ENCODE assay signal across 13 mouse cellular contexts in the genomic region with DNA sequence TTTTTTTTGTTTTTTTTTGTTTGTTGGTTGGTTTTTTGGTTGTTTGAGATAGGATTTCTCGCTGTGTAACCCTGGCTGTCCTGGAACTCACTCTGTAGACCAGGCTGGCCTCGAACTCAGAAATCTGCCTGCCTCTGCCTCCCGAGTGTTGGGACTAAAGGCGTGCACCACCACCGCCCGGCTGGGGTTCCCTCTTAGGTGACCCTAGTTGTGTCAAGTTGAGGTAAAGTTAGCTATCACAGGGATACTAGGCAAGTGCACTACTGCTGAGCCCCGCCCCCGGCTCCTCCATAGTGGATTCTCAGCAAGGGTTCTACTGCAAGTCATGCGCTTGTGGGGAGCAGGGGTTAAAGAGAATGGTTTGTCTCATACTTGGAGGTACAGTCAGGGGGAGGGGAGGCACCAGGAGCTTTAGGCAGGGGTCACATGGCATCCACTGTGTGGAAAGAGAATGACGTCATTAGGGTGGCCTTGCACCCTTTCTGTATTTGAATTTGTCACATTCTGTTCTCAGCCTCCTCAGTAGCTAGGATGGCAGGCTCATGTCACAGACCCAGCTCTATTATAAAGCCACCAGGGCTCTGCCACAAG. TPM values are rescaled to one million over a fixed set of nuclear protein-coding genes. Genes with fewer than 3 reads are reported as not detected.
DNase-seq lines count a peak whose midpoint lies in the region; ATAC-seq and TF ChIP-seq lines count a peak whose summit lies in the region.
"Had no signal": no experiment of that assay in that cellular context is flagged by ENCODE, and none has a peak within 500 bp of the region (broad histone marks: within the 10 kb centered on the region; RNA-seq: fewer than 3 reads in every experiment).

No protein-coding gene starts in this region.

- TF ChIP-seq POLR2A in testis, adult 2 months (IDR thresholded peaks at IDR 0.05; ENCODE audit: control insufficient read depth, low read depth, low read length), result no peak
- TF ChIP-seq POLR2A in embryonic fibroblast, embryonic 13.5 days (IDR thresholded peaks at IDR 0.05; ENCODE audit: low read depth, low read length), result no peak

- H3K9me3 ChIP-seq in hindbrain, embryonic 13.5 days, result no peaks in the 10 kb centered on the region
- H3K9me3 ChIP-seq in hindbrain, embryonic 12.5 days (replicated peaks), result no peaks in the 10 kb centered on the region
- H3K9me3 ChIP-seq in stomach, postnatal 0 days (ENCODE audit: control insufficient read depth, low read length), result no peaks in the 10 kb centered on the region
- H3K9me3 ChIP-seq: hindbrain, embryonic 10.5 days; limb, embryonic 15.5 days had no signal

- H3K9ac ChIP-seq in hindbrain, embryonic 13.5 days, result no peak overlapping the region
- H3K9ac ChIP-seq in hindbrain, embryonic 12.5 days, result no peak overlapping the region
- no peak overlapping the region for H3K9ac ChIP-seq in stomach, postnatal 0 days (ENCODE audit: low read length)
- H3K9ac ChIP-seq: limb, embryonic 15.5 days had no signal

- TF ChIP-seq CTCF in testis, adult 2 months (IDR thresholded peaks at IDR 0.05; ENCODE audit: control insufficient read depth, insufficient read depth, insufficient replicate concordance, low read depth, low read length), result no peak
- TF ChIP-seq CTCF in embryonic fibroblast, embryonic 13.5 days (IDR thresholded peaks at IDR 0.05; ENCODE audit: borderline replicate concordance, insufficient read depth, low read length), result no peak
- no peak for TF ChIP-seq CTCF in stomach, postnatal 0 days (IDR thresholded peaks at IDR 0.05; ENCODE audit: low read depth)

- ATAC-seq in hindbrain, embryonic 13.5 days (ENCODE audit: low FRiP score), result no peak
- ATAC-seq in hindbrain, embryonic 12.5 days (ENCODE audit: low FRiP score), result no peak
- peak; percentile 27; the same call in 1 of the 2 replicates for ATAC-seq in stomach, postnatal 0 days (ENCODE audit: low FRiP score, low TSS enrichment)

- H3K36me3 ChIP-seq in hindbrain, embryonic 13.5 days, result 0 out of 2 replicates have a peak, but pooled peaks cover 3% of the 10 kb centered on the region
- H3K36me3 ChIP-seq in hindbrain, embryonic 12.5 days, result no peaks in the 10 kb centered on the region; the same call in 1 of the 2 replicates
- H3K36me3 ChIP-seq in testis, adult 2 months (ENCODE audit: control insufficient read depth, insufficient read depth, low read length), result no peaks in the 10 kb centered on the region
- no peaks in the 10 kb centered on the region for H3K36me3 ChIP-seq in stomach, postnatal 0 days (ENCODE audit: control insufficient read depth, insufficient read depth, low read length)

- no peak overlapping the region for H3K4me3 ChIP-seq in hindbrain, embryonic 13.5 days
- H3K4me3 ChIP-seq in hindbrain, embryonic 12.5 days, result no peak overlapping the region
- H3K4me3 ChIP-seq in testis, adult 2 months (ENCODE audit: control insufficient read depth, low read depth, low read length), result no peak overlapping the region
- no peak overlapping the region for H3K4me3 ChIP-seq in embryonic fibroblast, embryonic 13.5 days (ENCODE audit: insufficient read depth, low read length)
- H3K4me3 ChIP-seq in stomach, postnatal 0 days (ENCODE audit: low read depth, low read length), result no peak overlapping the region
- H3K4me3 ChIP-seq: erythroblast, embryonic 14.5 days; hindbrain, embryonic 10.5 days; limb, embryonic 15.5 days had no signal

- TF ChIP-seq EP300 in stomach, postnatal 0 days (optimal IDR thresholded peaks at IDR 0.05), result no peak

- DNase-seq in testis, postnatal 14 days (ENCODE audit: low spot score), result no peak
- DNase-seq in stomach, postnatal 0 days (ENCODE audit: low spot score), result no peak
- DNase-seq in cerebellum, postnatal 4 days (ENCODE audit: low spot score in 2 of 2), result no peak
- DNase-seq in embryo, embryonic 10.5 days (ENCODE audit: low spot score), result no peak
- DNase-seq: kidney, postnatal 14 days; midbrain, embryonic 14.5 days had no signal

- 0 out of 2 replicates have a peak overlapping the region, but pooled peaks have one; percentile 15 for H3K27ac ChIP-seq in hindbrain, embryonic 13.5 days
- no peak overlapping the region for H3K27ac ChIP-seq in hindbrain, embryonic 12.5 days
- H3K27ac ChIP-seq in testis, adult 2 months (ENCODE audit: control insufficient read depth, insufficient read depth, low read depth, low read length), result peak overlapping the region; percentile 69
- peak overlapping the region; percentile 39; the same call in 1 of the 2 replicates for H3K27ac ChIP-seq in embryonic fibroblast, embryonic 13.5 days (ENCODE audit: insufficient read depth, low read length)
- no peak overlapping the region for H3K27ac ChIP-seq in stomach, postnatal 0 days (replicated peaks)
- H3K27ac ChIP-seq: hindbrain, embryonic 10.5 days; limb, embryonic 15.5 days had no signal

- H3K27me3 ChIP-seq in hindbrain, embryonic 13.5 days, result no peaks in the 10 kb centered on the region
- H3K27me3 ChIP-seq in hindbrain, embryonic 12.5 days, result no peaks in the 10 kb centered on the region
- no peaks in the 10 kb centered on the region for H3K27me3 ChIP-seq in testis, adult 2 months (ENCODE audit: control insufficient read depth, insufficient read depth, low read length)
- no peaks in the 10 kb centered on the region for H3K27me3 ChIP-seq in stomach, postnatal 0 days (ENCODE audit: control insufficient read depth, insufficient read depth, low read length)
- H3K27me3 ChIP-seq: limb, embryonic 15.5 days had no signal

- 91% methylated on average over 10 of the region's 10 CpGs for WGBS in hindbrain, embryonic 13.5 days
- WGBS in hindbrain, embryonic 12.5 days, result 85% methylated on average over 10 of the region's 10 CpGs
- 88% methylated on average over 10 of the region's 10 CpGs for WGBS in stomach, postnatal 0 days

- no peak overlapping the region for H3K4me2 ChIP-seq in hindbrain, embryonic 13.5 days
- no peak overlapping the region for H3K4me2 ChIP-seq in hindbrain, embryonic 12.5 days (replicated peaks)
- H3K4me2 ChIP-seq in stomach, postnatal 0 days (replicated peaks; ENCODE audit: low read depth), result no peak overlapping the region
- H3K4me2 ChIP-seq: limb, embryonic 15.5 days had no signal

- H3K4me1 ChIP-seq in hindbrain, embryonic 13.5 days (replicated peaks), result peaks cover 21% of the 10 kb centered on the region
- H3K4me1 ChIP-seq in hindbrain, embryonic 12.5 days, result peaks cover 18% of the 10 kb centered on the region
- peaks cover 7% of the 10 kb centered on the region for H3K4me1 ChIP-seq in testis, adult 2 months (ENCODE audit: control insufficient read depth, insufficient read depth, low read length)
- peaks cover 19% of the 10 kb centered on the region for H3K4me1 ChIP-seq in embryonic fibroblast, embryonic 13.5 days (ENCODE audit: control insufficient read depth, insufficient read depth, low read length)
- H3K4me1 ChIP-seq in stomach, postnatal 0 days (replicated peaks; ENCODE audit: control insufficient read depth, insufficient read depth), result no peaks in the 10 kb centered on the region

RNA-seq across cellular contexts. Expression of a gene that starts 9.3 kb away (rescaled TPM):
- polyA plus RNA-seq in hindbrain, embryonic 13.5 days (2015; fragmentation: Nextera tagmentation; extraction: Ambion mirVana), result 68.1 and 73.8 TPM in 2 replicates
- 86.8 and 93.2 TPM in 2 replicates for polyA plus RNA-seq in hindbrain, embryonic 12.5 days (2016; fragmentation: Nextera tagmentation; extraction: Ambion mirVana)
- polyA plus RNA-seq in testis, adult 2 months (2012; rRNA removed), result 35.1 and 47.1 TPM in 2 replicates
- polyA plus RNA-seq in embryonic fibroblast, embryonic 13.5 days (2011; ENCODE audit: insufficient read length, low read depth, missing spikeins), result 115 and 125 TPM in 2 replicates
- 55.2 and 62.6 TPM in 2 replicates for polyA plus RNA-seq in stomach, postnatal 0 days (2015; fragmentation: Nextera tagmentation; extraction: Ambion mirVana)

RNA-seq across cellular contexts. Expression of a gene that starts 17.7 kb away (rescaled TPM):
- polyA plus RNA-seq in hindbrain, embryonic 13.5 days (2015; fragmentation: Nextera tagmentation; extraction: Ambion mirVana), result 0.62 and 0.71 TPM in 2 replicates
- 3.2 and 7.6 TPM in 2 replicates for polyA plus RNA-seq in hindbrain, embryonic 12.5 days (2016; fragmentation: Nextera tagmentation; extraction: Ambion mirVana)
- 3.0 and 3.8 TPM in 2 replicates for polyA plus RNA-seq in testis, adult 2 months (2012; rRNA removed)
- polyA plus RNA-seq in embryonic fibroblast, embryonic 13.5 days (2011; ENCODE audit: insufficient read length, low read depth, missing spikeins), result not detected in 2 replicates
- polyA plus RNA-seq in stomach, postnatal 0 days (2015; fragmentation: Nextera tagmentation; extraction: Ambion mirVana), result 84.9 and 90.6 TPM in 2 replicates
- polyA plus RNA-seq: erythroblast, embryonic 14.5 days had no signal

RNA-seq across cellular contexts. Expression of a gene that starts 37.9 kb away (rescaled TPM):
- polyA plus RNA-seq in hindbrain, embryonic 13.5 days (2015; fragmentation: Nextera tagmentation; extraction: Ambion mirVana), result 253 and 276 TPM in 2 replicates
- 283 and 294 TPM in 2 replicates for polyA plus RNA-seq in hindbrain, embryonic 12.5 days (2016; fragmentation: Nextera tagmentation; extraction: Ambion mirVana)
- polyA plus RNA-seq in testis, adult 2 months (2012; rRNA removed), result 81.9 and 82.1 TPM in 2 replicates
- 80.9 and 94.0 TPM in 2 replicates for polyA plus RNA-seq in embryonic fibroblast, embryonic 13.5 days (2011; ENCODE audit: insufficient read length, low read depth, missing spikeins)
- 41.4 and 45.2 TPM in 2 replicates for polyA plus RNA-seq in stomach, postnatal 0 days (2015; fragmentation: Nextera tagmentation; extraction: Ambion mirVana)

RNA-seq across cellular contexts. Expression of a gene that starts 38.6 kb away (rescaled TPM):
- polyA plus RNA-seq in hindbrain, embryonic 13.5 days (2015; fragmentation: Nextera tagmentation; extraction: Ambion mirVana), result 89.2 and 90.3 TPM in 2 replicates
- 72.0 and 72.7 TPM in 2 replicates for polyA plus RNA-seq in hindbrain, embryonic 12.5 days (2016; fragmentation: Nextera tagmentation; extraction: Ambion mirVana)
- polyA plus RNA-seq in testis, adult 2 months (2012; rRNA removed), result 98.6 and 107 TPM in 2 replicates
- 13.0 and 16.5 TPM in 2 replicates for polyA plus RNA-seq in embryonic fibroblast, embryonic 13.5 days (2011; ENCODE audit: insufficient read length, low read depth, missing spikeins)
- polyA plus RNA-seq in stomach, postnatal 0 days (2015; fragmentation: Nextera tagmentation; extraction: Ambion mirVana), result 23.1 and 28.0 TPM in 2 replicates

RNA-seq across cellular contexts. Expression of a gene that starts 42.0 kb away (rescaled TPM):
- polyA plus RNA-seq in hindbrain, embryonic 13.5 days (2015; fragmentation: Nextera tagmentation; extraction: Ambion mirVana), result 16.3 and 17.1 TPM in 2 replicates
- 18.1 and 23.6 TPM in 2 replicates for polyA plus RNA-seq in hindbrain, embryonic 12.5 days (2016; fragmentation: Nextera tagmentation; extraction: Ambion mirVana)
- polyA plus RNA-seq in testis, adult 2 months (2012; rRNA removed), result 35.0 and 36.9 TPM in 2 replicates
- polyA plus RNA-seq in embryonic fibroblast, embryonic 13.5 days (2011; ENCODE audit: insufficient read length, low read depth, missing spikeins), result 24.9 and 28.9 TPM in 2 replicates
- 6.7 and 7.9 TPM in 2 replicates for polyA plus RNA-seq in stomach, postnatal 0 days (2015; fragmentation: Nextera tagmentation; extraction: Ambion mirVana)

Comparison
In these comparisons a context has a peak if more than half of its experiments do, and no peak if none do; other contexts are left out.
1. H3K27ac ChIP-seq: peak in hindbrain, embryonic 13.5 days (single experiment), testis, adult 2 months (single experiment) and embryonic fibroblast, embryonic 13.5 days (single experiment); none in hindbrain, embryonic 12.5 days (single experiment) and stomach, postnatal 0 days (single experiment).